Mouse (Mus musculus) cerebellum, adult 2 months (tissue): ENCODE measurements around the gene Sorl1.

Experiments
- CTCF ChIP-seq: fragments of 200-500 bp; IDR thresholded peaks from 2 replicates; pipeline ENCODE4 v1.5.1; 2011; ENCODE audit warnings: low read depth, mild to moderate bottlenecking, control low read depth, low read length, moderate library complexity, borderline replicate concordance; ENCODE audit not compliant: insufficient read depth
- POLR2A ChIP-seq: fragments of 200-500 bp; IDR thresholded peaks from 2 replicates; pipeline ENCODE4 v1.6.1; 2011; ENCODE audit warnings: low read length, control low read depth, borderline replicate concordance; ENCODE audit not compliant: insufficient read depth

DNA sequence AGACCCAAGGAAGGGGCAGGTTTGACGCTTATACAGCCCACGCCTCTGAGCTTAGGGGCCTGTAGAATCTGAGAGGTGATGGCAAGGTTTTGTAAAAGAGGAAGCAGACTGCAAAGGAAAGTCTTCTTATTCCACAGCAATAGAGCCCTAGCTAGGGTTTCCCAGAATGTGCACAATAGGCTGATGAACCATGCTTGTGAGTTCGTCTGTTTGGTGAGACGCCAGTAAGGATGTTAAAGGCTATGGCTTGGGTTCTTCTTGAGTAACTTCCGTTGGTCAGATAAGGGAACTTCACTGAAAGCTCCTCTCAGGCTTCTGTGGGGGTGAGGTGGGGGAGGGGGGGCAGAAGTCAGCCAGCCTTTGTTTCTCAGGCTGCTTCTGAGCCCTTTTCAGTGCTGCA, 3.9 kb upstream of the Sorl1 start:
- TF ChIP-seq CTCF (no peak), POLR2A (no peak)
